Comparison of ENCODE assay signal across 18 mouse cellular contexts in genomic region chr7:73939236-73939635, GRCm38 (mm10).
"Had no signal": no experiment of that assay in that cellular context is flagged by ENCODE, and none has a peak within 500 bp of the region (broad histone marks: within the 10 kb centered on the region; RNA-seq: fewer than 3 reads in every experiment).

No protein-coding gene starts in this region.

- H3K4me2 ChIP-seq: lung, embryonic 15.5 days; midbrain, embryonic 11.5 days; midbrain, embryonic 13.5 days; midbrain, embryonic 15.5 days; neural tube, embryonic 12.5 days; stomach, embryonic 15.5 days had no signal

- H3K9ac ChIP-seq: liver, postnatal 0 days; lung, embryonic 15.5 days; midbrain, embryonic 13.5 days; midbrain, embryonic 15.5 days; neural tube, embryonic 12.5 days; stomach, embryonic 15.5 days had no signal

- H3K36me3 ChIP-seq: lung, embryonic 15.5 days; stomach, embryonic 15.5 days had no signal

- H3K4me1 ChIP-seq: megakaryocyte, embryonic 14.5 days had no signal

- H3K27me3 ChIP-seq: lung, embryonic 15.5 days; megakaryocyte, embryonic 14.5 days; midbrain, embryonic 13.5 days; midbrain, embryonic 15.5 days; neural tube, embryonic 12.5 days; stomach, embryonic 15.5 days had no signal

- DNase-seq: liver, postnatal 0 days; lung, adult 2 months; lung, postnatal 14 days; lung, postnatal 36 days; right cerebral cortex, postnatal 14 days; thymus, adult 2 months; thymus, postnatal 25 days; thymus, postnatal 4 days had no signal

- H3K27ac ChIP-seq: lung, embryonic 15.5 days; macrophage; midbrain, embryonic 13.5 days; midbrain, embryonic 15.5 days; neural tube, embryonic 12.5 days; stomach, embryonic 15.5 days; stomach, postnatal 0 days had no signal

- H3K9me3 ChIP-seq: lung, embryonic 15.5 days; megakaryocyte, embryonic 14.5 days; midbrain, embryonic 13.5 days; midbrain, embryonic 15.5 days; neural tube, embryonic 12.5 days; stomach, embryonic 15.5 days had no signal

- H3K4me3 ChIP-seq: lung, embryonic 15.5 days; megakaryocyte, embryonic 14.5 days; midbrain, embryonic 13.5 days; midbrain, embryonic 15.5 days; neural tube, embryonic 12.5 days; stomach, embryonic 15.5 days had no signal

- ATAC-seq: liver, postnatal 0 days; lung, postnatal 0 days; midbrain, embryonic 13.5 days; midbrain, embryonic 15.5 days had no signal
